Mouse (Mus musculus): ENCODE results near the gene Tpcn1. TPM values are rescaled to one million over a fixed set of nuclear protein-coding genes. Genes with fewer than 3 reads are reported as not detected.

Gene Tpcn1
- polyA plus RNA-seq, 1 experiment from 2014 or later, result 26.5 TPM

DNA sequence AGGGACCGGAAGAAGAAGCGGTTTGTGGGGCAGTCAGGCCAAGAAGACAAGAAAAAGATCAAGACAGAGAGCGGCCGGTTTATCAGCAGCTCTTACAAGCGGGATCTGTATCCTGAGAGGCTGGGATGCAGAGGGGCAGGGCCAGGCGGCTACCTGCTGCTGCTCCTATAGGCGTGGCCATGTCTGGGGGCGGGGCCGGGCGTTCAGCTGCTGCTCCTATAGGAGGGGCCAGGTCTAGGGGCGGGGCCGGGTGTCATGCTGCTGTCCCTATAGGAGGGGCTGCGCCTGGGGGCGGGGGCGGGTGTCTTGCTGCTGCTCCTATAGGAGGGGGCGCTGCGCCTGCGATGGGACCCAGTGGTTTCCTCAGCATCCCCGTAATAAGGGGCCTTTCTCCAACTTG lies 37.9 kb upstream of the Tpcn1 start:
- Histone ChIP-seq H3K27ac (ENCODE audit: low read length) (no peak overlapping the region), H3K4me3 (ENCODE audit: low read depth, low read length) (no peak overlapping the region), H3K9me3 (ENCODE audit: control insufficient read depth, low read depth, low read length) (no peaks in the 10 kb centered on the region), H3K36me3 (ENCODE audit: control insufficient read depth, insufficient read depth, low read length) (peaks cover 48% of the 10 kb centered on the region), H3K27me3 (ENCODE audit: control insufficient read depth, insufficient read depth, low read length) (no peaks in the 10 kb centered on the region), H3K4me1 (ENCODE audit: control insufficient read depth, insufficient read depth, low read length) (no peaks in the 10 kb centered on the region), H3K4me2 (replicated peaks; ENCODE audit: low read depth, low read length) (no peak overlapping the region), H3K9ac (replicated peaks; ENCODE audit: low read depth, low read length) (no peak overlapping the region)
- WGBS, result 44% methylated on average over 17 of the region's 19 CpGs
- ATAC-seq (ENCODE audit: insufficient number of reproducible peaks, insufficient read depth, low FRiP score, low read depth), result no peak

DNA sequence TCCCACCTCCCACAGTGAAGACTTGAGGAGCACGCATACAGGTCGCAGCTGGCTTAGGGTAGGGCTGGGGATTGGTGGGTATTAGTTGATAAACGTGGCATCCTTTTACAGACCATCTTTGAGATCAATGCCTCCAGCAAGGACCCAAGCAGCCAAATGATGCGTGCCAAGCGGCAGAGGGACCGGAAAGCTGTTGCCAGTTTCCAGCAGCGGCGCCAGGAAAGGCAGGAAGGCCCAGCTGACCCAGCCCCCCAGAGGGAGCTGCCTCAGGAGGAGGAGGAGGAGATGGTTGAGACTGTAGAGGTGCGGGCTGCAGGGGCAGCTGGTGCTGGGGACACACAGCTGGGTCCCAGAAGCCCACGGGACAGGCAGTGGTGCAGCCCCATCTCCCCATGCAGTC lies 36.0 kb upstream of the Tpcn1 start:
- 92% methylated on average over 10 of the region's 10 CpGs for WGBS
- Histone ChIP-seq H3K4me3 (ENCODE audit: low read depth, low read length) (no peak overlapping the region), H3K36me3 (ENCODE audit: control insufficient read depth, insufficient read depth, low read length) (peaks cover 68% of the 10 kb centered on the region), H3K9me3 (ENCODE audit: control insufficient read depth, low read depth, low read length) (no peaks in the 10 kb centered on the region), H3K4me2 (replicated peaks; ENCODE audit: low read depth, low read length) (no peak overlapping the region), H3K27me3 (ENCODE audit: control insufficient read depth, insufficient read depth, low read length) (no peaks in the 10 kb centered on the region), H3K9ac (replicated peaks; ENCODE audit: low read depth, low read length) (no peak overlapping the region), H3K27ac (ENCODE audit: low read length) (no peak overlapping the region), H3K4me1 (ENCODE audit: control insufficient read depth, insufficient read depth, low read length) (no peaks in the 10 kb centered on the region)
- no peak for ATAC-seq (ENCODE audit: insufficient number of reproducible peaks, insufficient read depth, low FRiP score, low read depth)

DNA sequence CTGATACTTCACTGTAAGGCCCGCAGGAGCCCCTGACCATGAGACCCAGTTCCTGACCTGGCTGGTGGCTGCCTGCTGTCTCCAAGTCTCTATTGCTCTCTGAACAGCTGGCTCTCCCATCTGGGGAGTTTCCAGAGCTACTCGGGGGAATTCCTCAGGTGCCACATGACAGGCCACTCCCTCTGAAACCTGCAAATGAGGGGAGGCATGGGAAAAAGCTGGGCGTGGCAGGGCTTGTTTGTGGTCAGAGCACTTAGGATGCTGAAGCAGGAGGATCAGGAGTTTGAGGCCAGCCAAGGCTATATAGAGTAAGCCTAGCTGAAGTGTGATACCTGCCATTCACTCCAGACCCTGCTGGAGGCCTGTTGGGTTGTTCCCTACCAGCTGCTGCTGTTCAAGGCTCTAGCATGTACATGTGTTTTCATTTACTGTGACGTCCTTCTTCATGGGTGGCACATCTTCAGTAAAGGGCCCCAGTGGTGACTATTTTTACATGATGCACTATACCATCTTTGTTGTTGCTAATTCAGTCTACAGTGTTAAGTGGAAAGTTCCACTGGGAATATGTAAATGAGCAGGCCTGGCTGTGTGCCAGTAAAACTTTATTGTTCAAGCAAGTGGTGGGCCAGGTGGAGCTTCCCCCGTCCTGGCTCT lies 33.9 kb upstream of the Tpcn1 start:
- Histone ChIP-seq H3K9me3 (ENCODE audit: control insufficient read depth, low read depth, low read length) (no peaks in the 10 kb centered on the region), H3K4me3 (ENCODE audit: low read depth, low read length) (no peak overlapping the region), H3K4me2 (replicated peaks; ENCODE audit: low read depth, low read length) (no peak overlapping the region), H3K27me3 (ENCODE audit: control insufficient read depth, insufficient read depth, low read length) (no peaks in the 10 kb centered on the region), H3K27ac (ENCODE audit: low read length) (no peak overlapping the region), H3K9ac (replicated peaks; ENCODE audit: low read depth, low read length) (no peak overlapping the region), H3K4me1 (ENCODE audit: control insufficient read depth, insufficient read depth, low read length) (no peaks in the 10 kb centered on the region), H3K36me3 (ENCODE audit: control insufficient read depth, insufficient read depth, low read length) (peaks cover 81% of the 10 kb centered on the region)
- 74% methylated on average over 5 of the region's 5 CpGs for WGBS
- ATAC-seq (ENCODE audit: insufficient number of reproducible peaks, insufficient read depth, low FRiP score, low read depth), result no peak

DNA sequence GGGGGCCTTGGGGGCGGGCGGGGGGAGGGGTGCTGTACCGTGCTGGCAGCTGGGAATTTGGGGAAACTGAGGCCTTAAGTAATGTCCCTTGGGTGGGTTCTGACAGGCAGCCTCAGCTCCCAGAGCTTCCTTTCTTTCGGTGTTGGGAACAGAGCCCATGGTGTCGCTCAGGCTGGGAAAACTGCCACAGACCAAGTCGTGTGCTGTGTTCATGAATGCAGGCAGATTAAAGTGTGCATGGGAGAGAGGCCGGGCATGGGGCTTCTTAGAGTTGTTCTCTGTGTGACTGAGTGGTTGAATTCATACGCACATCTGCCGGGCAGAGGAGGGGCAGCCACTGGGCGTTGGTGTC lies 33.3 kb upstream of the Tpcn1 start:
- 90% methylated on average over 10 of the region's 10 CpGs for WGBS
- no peak for ATAC-seq (ENCODE audit: insufficient number of reproducible peaks, insufficient read depth, low FRiP score, low read depth)
- H3K36me3 ChIP-seq (ENCODE audit: control insufficient read depth, insufficient read depth, low read length), result peaks cover 80% of the 10 kb centered on the region

DNA sequence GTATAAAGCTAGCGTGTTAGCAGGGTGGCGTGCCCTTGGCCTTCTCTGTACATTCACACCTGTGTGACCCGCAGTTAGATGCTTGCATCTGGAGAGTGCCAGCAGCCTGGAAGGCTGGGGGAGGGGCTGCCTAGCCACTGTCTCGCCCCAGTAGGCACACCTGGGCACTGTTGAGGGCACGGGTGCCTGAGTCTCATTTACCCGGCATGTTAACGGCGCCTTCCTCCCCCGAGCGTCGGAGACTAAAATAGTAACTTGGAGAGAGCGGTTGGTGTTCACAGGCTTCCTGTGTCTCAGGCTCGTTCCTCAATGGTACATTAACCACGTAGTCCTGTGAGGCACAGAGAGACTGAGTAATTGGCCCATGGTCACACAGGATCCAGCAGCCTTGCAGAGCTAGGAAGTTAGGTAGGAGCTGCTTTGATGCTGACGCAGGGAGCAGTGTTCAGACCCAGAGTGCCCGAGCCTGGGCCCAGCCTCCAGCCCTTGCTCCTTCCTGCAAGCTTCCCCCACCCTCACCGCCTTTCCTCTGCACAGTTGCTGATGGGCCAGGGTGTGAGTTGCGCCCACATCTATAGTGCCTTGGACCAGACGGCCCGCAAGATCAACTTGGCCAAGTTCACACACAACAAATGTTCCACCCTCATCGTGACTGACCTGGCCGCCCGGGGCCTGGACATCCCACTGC lies 32.7 kb upstream of the Tpcn1 start:
- Histone ChIP-seq H3K4me3 (ENCODE audit: low read depth, low read length) (no peak overlapping the region), H3K4me2 (replicated peaks; ENCODE audit: low read depth, low read length) (no peak overlapping the region), H3K9ac (replicated peaks; ENCODE audit: low read depth, low read length) (no peak overlapping the region), H3K27ac (ENCODE audit: low read length) (no peak overlapping the region), H3K36me3 (ENCODE audit: control insufficient read depth, insufficient read depth, low read length) (peaks cover 79% of the 10 kb centered on the region), H3K27me3 (ENCODE audit: control insufficient read depth, insufficient read depth, low read length) (no peaks in the 10 kb centered on the region), H3K9me3 (ENCODE audit: control insufficient read depth, low read depth, low read length) (no peaks in the 10 kb centered on the region), H3K4me1 (ENCODE audit: control insufficient read depth, insufficient read depth, low read length) (no peaks in the 10 kb centered on the region)
- ATAC-seq (ENCODE audit: insufficient number of reproducible peaks, insufficient read depth, low FRiP score, low read depth), result no peak
- 94% methylated on average over 23 of the region's 23 CpGs for WGBS

More for the DNA sequence above, 33.3 kb upstream of the Tpcn1 start:
- no peak overlapping the region for H3K27ac ChIP-seq (ENCODE audit: low read length)
- H3K4me2 ChIP-seq (replicated peaks; ENCODE audit: low read depth, low read length), result no peak overlapping the region
- no peaks in the 10 kb centered on the region for H3K9me3 ChIP-seq (ENCODE audit: control insufficient read depth, low read depth, low read length)
- no peak overlapping the region for H3K9ac ChIP-seq (replicated peaks; ENCODE audit: low read depth, low read length)
- H3K4me3 ChIP-seq (ENCODE audit: low read depth, low read length), result no peak overlapping the region
- H3K4me1 ChIP-seq (ENCODE audit: control insufficient read depth, insufficient read depth, low read length), result no peaks in the 10 kb centered on the region
- H3K27me3 ChIP-seq (ENCODE audit: control insufficient read depth, insufficient read depth, low read length), result no peaks in the 10 kb centered on the region

DNA sequence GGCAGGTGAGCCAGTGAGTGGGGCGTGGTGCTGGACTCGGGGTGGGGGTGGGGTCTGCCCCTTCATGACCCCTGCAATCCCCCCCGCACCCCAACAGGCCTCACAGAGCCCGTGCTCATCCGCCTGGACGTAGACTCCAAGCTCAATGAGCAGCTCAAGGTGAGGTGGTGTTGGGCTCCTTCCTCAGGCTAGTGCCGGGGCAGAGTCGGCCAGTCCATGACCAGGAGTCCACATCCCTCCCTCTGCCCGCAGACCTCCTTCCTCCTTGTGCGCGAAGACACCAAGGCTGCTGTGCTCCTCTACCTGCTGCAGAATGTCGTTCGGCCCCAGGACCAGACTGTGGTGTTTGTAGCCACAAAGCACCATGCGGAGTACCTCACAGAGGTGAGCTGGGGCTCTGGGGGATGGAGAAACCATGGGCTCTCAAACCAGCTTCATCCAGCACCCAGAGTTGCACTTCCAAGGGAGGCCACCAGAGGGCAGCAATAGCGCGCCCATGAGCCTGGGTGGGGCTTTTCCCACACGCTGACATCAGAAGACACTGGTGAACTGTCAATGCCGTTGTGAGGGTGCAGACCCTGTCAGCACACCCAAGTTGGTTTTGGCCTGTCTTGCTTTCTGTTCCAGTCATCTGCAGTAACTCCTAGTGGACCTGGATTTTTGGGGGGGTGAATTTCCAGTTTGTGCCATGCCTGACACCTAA lies 32.1 kb upstream of the Tpcn1 start:
- Histone ChIP-seq H3K9ac (replicated peaks; ENCODE audit: low read depth, low read length) (no peak overlapping the region), H3K36me3 (ENCODE audit: control insufficient read depth, insufficient read depth, low read length) (peaks cover 73% of the 10 kb centered on the region), H3K4me2 (replicated peaks; ENCODE audit: low read depth, low read length) (no peak overlapping the region), H3K27ac (ENCODE audit: low read length) (no peak overlapping the region), H3K4me1 (ENCODE audit: control insufficient read depth, insufficient read depth, low read length) (no peaks in the 10 kb centered on the region), H3K4me3 (ENCODE audit: low read depth, low read length) (no peak overlapping the region), H3K9me3 (ENCODE audit: control insufficient read depth, low read depth, low read length) (no peaks in the 10 kb centered on the region), H3K27me3 (ENCODE audit: control insufficient read depth, insufficient read depth, low read length) (no peaks in the 10 kb centered on the region)
- ATAC-seq (ENCODE audit: insufficient number of reproducible peaks, insufficient read depth, low FRiP score, low read depth), result no peak
- 70% methylated on average over 18 of the region's 18 CpGs for WGBS

DNA sequence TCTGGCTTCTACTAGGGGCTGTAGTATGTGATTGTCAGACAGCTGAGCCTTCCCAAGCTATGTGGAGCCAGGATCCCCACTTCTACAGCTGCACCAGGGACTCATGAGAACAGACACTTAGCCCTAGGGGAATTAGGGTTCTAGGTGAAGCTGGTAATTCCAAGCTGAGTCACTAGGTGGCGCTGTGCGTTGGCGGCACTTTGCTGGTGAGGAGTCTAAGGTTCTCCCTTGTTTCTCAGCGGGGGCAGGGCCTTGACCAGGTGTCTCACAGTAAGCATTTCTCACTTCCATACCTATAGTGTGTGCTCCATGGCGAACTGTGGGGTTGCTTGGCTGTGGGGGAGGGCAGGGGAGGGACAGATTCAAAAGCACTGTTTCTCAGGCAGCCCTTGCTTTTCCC lies 30.7 kb upstream of the Tpcn1 start:
- Histone ChIP-seq H3K4me3 (ENCODE audit: low read depth, low read length) (no peak overlapping the region), H3K9me3 (ENCODE audit: control insufficient read depth, low read depth, low read length) (no peaks in the 10 kb centered on the region), H3K36me3 (ENCODE audit: control insufficient read depth, insufficient read depth, low read length) (peaks cover 63% of the 10 kb centered on the region), H3K27me3 (ENCODE audit: control insufficient read depth, insufficient read depth, low read length) (no peaks in the 10 kb centered on the region), H3K4me1 (ENCODE audit: control insufficient read depth, insufficient read depth, low read length) (no peaks in the 10 kb centered on the region; the same call in 1 of the 2 replicates), H3K4me2 (replicated peaks; ENCODE audit: low read depth, low read length) (no peak overlapping the region), H3K9ac (replicated peaks; ENCODE audit: low read depth, low read length) (no peak overlapping the region), H3K27ac (ENCODE audit: low read length) (no peak overlapping the region)
- 11% methylated on average over 5 of the region's 5 CpGs for WGBS
- ATAC-seq (ENCODE audit: insufficient number of reproducible peaks, insufficient read depth, low FRiP score, low read depth), result no peak

DNA sequence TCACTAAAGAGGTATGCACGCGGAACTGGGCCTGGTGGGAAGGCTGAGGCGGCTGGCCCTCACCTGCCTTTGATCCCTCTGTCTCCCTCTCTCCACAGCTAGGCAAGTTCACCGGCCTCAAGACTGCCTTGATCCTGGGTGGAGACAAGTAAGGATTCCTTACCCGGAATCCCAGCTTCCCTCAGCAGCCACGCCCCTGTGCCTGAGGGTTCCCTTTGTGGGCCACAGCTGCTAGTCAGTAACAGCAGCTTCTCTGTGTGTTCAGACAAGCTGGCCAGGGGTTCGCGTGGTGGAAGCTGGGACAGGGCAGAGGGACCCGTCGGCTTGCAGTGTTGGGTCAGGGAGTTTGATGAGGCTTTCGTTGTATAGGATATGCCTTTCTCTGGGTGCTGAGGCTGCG lies 30.3 kb upstream of the Tpcn1 start:
- 81% methylated on average over 12 of the region's 12 CpGs for WGBS
- H3K4me3 ChIP-seq (ENCODE audit: low read depth, low read length), result no peak overlapping the region
- H3K9me3 ChIP-seq (ENCODE audit: control insufficient read depth, low read depth, low read length), result no peaks in the 10 kb centered on the region
- ATAC-seq (ENCODE audit: insufficient number of reproducible peaks, insufficient read depth, low FRiP score, low read depth), result no peak
- H3K27me3 ChIP-seq (ENCODE audit: control insufficient read depth, insufficient read depth, low read length), result no peaks in the 10 kb centered on the region
- H3K4me1 ChIP-seq (ENCODE audit: control insufficient read depth, insufficient read depth, low read length), result peaks cover 4% of the 10 kb centered on the region; the same call in 1 of the 2 replicates
- H3K9ac ChIP-seq (replicated peaks; ENCODE audit: low read depth, low read length), result no peak overlapping the region
- H3K4me2 ChIP-seq (replicated peaks; ENCODE audit: low read depth, low read length), result no peak overlapping the region
- peaks cover 58% of the 10 kb centered on the region for H3K36me3 ChIP-seq (ENCODE audit: control insufficient read depth, insufficient read depth, low read length)
- no peak overlapping the region for H3K27ac ChIP-seq (ENCODE audit: low read length)
